Mouse (Mus musculus): ENCODE measurements around the gene Cox15.

The Cox15 gene

DNA sequence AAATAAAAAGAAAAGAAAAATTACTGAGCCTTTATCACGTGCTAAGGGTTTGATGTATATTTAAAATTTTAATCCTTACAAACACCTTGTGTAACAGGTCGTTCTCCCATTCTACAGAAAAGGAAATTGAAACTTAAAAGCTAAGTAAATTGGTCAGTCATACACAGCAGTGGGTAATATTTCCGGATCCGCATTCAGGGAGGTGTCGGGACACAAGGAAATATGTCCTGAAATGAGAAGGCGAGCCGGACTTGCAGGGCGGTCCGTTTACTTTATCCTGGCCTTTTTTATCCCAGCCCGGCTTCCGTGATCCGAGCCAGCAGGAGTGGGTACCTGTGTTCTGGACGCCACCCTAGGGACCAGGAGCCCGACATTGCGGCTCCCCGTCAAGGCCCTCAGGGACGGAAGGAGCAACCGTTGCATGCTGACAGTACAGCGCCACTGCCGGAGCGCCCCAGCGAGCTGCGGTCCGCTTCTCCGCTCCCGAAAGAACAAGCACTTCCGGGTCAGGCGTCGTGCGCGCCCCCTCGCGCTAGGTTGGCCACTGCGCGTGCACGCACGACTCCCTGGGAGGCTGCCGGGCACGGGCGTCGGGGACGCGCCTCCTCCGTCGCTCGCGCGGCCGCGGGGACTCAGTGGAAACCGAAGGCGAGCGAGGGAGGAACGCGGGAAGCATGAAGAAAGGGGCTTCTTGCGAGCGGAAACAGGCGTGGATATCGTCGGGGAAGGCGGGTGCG lies at the start of gene Cox15, which contains the start of gene Cutc:
Cox15 (minus strand) TSS at position 512 of the 737 bp plus-strand sequence.
Cutc (plus strand) TSS at position 508 of the 737 bp plus-strand sequence.
- DNase-seq (ENCODE audit: low spot score in 2 of 2) = peak; percentile 95 to 97

DNA sequence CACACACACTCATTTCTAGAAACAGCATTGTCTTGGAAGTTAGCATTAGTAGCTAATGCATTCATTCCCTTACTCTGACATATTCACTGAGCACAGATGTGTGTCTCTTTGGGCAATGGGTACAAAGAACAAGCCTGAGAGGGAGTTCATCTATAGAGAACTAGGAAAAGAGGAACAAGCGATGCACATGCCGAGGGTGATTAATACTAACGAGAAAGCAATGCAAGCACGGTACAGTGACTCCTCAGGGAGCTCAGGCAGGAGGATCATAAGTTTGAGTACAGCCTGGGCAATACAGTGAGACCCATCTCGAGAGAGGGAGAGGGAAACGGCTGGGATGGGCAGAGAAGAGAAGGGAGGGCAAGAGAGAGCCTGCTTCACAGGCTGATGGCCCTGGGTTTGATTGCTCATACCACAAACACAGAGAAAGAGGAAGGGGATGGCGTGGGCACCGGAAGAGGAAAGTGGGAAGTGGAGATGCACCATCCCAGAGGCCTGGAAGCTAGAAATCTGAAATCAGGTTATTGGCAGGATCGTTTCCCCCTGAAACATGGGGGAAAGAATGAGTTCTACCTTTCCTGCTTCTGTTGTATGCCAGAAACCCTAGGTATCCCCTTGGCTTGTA lies 48.7 kb upstream of the Cox15 start:
- DNase-seq (ENCODE audit: low spot score in 2 of 2) = no peak

DNA sequence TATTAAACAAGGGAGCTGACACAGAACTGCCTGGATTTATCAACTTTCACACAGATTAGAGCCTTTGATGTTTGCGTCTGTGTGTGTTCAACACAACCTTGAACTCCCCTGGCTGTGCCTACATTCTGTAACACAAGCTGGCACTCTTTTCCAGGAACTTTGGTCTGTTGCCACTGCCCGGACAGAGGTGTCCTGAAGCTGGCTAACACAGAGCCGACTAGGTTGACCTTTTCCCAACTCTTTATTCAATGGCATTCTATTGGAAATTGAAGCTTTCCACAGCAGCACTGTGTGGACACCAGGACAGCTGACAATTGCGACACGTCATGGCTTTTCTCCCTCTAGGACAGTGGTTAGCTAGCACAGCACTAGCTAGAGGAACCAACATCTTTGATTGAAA lies 44.4 kb upstream of the Cox15 start:
- DNase-seq (ENCODE audit: low spot score in 2 of 2) = no peak

DNA sequence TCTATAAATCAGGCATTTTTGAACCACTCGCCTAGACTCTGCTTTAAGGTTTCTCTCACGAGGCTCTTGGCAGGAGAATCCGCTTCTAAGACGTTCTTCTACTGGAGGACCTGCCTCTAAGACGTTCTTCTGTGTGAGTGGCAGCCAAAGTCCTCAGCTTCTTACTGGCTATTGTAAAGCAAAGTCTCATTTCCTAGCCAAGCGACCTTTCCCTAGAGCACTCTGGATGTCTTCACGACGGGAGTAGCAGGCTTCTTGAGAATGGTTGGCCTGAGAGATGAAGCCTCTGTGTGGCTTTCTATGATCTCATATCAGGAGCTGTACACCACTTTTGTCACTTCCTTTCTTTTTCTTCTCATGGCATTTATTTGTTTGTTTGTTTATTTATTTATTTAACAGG lies 42.7 kb upstream of the Cox15 start:
- no peak for DNase-seq (ENCODE audit: low spot score in 2 of 2)

DNA sequence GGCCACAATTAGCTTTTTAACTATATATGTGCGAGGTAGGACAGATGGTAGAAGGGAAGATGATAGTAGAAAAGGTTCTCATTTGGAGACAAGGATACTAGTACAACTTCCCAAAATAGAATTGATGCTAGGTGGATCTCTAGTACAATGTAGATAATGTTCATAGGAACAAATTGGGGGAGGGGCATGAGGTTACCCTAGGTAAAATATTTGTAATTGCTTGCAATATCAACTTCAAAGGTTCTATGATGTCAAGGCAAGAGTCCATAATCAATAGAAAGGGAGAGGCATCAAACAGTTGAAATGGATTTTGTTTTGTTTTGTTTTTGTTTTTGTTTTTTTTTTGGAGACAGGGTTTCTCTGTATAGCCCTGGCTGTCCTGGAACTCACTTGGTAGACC lies 41.2 kb upstream of the Cox15 start:
- DNase-seq (ENCODE audit: low spot score in 2 of 2) = no peak

DNA sequence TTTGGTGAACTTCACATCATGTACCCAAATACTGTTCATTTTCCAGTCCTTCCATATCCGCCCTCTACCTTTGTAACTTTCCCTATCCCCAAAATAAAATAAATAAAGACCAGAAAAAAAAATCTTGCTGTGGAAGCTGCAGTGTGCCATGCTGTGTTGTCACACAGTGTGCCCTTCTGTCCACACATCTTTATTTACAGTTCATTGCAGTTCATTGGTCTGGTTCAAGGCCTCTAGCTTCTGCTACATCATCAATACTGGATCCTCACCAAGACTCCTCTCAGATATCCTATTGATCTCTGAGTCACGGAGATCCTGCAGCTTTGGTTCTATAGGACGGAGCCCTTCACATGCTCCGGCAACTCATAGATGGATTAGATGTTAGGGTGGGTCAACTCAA lies 39.7 kb upstream of the Cox15 start:
- DNase-seq (ENCODE audit: low spot score in 2 of 2) = no peak

DNA sequence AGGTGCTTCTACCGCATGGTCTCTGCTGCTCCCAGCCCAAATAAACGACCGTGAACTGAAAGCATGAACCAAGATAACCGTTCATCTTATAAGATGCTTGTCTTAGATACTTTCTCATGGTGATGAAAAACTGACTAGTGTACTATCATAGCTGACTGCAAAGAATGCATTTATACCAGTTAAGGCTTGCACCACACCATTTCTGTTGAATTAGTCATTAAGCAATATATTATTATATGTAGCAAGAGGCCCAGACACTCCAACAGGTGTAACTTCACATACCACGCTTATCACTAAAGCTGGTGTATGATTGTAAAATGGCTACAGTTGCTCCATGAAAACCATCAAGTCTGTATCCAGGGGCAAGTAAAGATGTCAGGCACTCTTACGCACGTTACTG lies 37.0 kb upstream of the Cox15 start:
- no peak for DNase-seq (ENCODE audit: low spot score in 2 of 2)

DNA sequence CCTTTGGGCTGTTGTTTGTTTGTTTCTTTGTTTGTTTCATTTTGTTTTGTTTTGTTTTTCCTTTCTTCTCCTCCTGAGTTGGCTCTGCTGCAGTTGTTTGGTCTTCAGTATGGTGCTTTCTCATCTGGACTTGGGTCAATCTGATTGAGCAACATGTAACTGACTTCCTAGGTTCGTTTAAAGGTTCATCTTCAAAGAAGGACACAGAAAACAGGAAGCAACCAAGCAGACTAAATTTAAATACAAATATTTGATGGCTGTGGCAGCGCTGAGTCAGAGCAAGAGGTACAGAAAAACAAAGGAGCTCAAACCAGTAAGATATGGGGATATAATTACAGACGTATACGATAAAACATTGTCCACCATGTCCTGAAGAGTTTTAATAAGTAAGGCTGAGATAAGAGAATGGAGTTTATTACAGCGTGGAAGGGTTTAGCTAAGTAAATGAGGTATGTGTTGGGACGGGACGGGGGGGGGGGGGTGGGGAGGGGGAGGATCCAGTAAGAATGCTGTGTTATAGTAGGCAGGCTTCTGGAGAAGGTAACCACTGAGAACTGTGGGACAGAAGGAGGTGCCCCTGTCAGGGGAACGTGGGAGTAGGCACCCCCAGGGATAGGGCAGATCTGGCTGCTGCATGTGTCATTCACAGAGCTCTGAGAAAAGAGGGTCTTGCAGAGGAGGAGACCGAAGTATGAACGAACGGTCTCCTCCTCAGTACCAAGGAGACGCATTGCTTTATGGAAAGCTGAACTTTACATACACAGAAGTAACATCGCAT lies 33.6 kb upstream of the Cox15 start:
- no peak for DNase-seq (ENCODE audit: low spot score in 2 of 2)

DNA sequence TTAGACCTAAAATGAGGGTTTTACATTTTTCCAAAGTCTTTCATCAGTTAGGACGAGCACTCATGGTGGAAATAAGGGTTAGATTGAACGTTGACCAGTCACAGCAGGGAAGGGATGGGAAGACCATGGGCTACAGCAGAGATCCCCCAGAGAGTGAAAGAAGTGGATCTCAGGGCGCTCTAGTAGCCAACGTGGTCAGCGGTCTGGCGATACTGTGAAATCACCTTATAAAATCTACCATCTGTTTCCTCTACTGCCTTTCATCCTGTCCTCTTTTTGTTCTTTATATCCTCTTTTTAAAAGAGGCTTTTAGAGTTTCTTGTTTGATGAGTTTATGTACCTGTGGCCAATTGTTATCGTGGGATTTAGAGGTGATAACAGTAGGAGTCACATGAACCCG lies 32.0 kb upstream of the Cox15 start:
- DNase-seq (ENCODE audit: low spot score in 2 of 2) = no peak

DNA sequence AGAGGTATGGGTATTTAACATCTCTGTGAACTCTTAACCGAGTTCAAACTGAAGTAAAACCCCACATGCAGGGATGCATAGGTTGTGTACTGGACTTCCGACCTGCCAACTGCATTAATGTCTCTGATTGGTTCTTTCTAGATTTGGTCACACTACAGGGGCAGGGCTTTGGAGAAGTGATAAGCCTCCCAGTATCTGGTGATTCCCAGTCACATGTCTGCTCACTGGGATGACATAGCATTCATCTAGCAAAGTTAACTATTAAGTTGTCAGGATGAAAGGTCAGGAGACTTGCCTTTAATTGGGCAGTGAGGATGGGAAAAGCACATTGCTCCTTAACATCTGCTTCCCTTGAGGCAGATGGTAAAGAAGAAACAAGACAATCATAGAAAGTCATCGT lies 29.2 kb upstream of the Cox15 start, which contains the start of gene Abcc2:
Abcc2 (plus strand) TSS at position 213 of the 400 bp plus-strand sequence.
- no peak for DNase-seq (ENCODE audit: low spot score in 2 of 2)

DNA sequence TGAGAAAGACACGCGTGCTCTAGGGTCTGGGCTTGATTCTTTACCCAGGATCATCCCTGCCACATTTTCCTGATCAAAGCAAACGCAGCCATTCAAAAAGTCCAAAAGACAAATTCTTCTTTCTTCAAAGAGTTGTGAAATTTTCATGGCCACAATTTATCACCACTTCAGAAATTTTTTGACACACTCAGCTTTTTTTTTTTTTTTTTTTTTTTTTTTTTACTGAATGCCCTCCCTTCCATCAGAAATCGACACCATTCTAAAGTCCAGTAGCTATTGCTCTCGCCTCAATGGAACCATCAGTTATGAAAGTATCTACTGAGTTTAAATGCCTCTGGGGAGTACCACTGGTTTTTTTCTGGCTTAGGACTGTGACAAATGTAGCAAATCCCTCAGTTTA lies 27.6 kb upstream of the Cox15 start:
- DNase-seq (ENCODE audit: low spot score in 2 of 2) = no peak

DNA sequence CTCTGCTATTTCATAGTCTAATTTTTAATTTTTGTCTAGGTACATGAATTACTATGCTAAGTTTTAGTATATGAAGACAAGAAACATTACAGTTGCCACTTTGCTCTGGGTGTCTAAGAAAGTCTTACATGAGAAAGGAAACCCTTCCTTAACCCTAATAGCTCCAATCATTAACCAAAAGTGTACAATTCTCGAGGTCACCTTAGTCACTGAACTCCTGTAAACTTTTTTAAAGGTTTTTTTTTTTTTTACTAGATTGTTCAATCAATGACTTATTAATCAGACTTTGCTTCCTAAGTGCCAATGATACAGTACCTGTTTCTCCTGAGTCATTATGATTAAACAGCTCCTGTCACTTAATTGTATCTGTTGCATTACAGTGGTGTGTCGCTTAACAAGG lies 24.5 kb upstream of the Cox15 start:
- DNase-seq (ENCODE audit: low spot score in 2 of 2) = no peak

DNA sequence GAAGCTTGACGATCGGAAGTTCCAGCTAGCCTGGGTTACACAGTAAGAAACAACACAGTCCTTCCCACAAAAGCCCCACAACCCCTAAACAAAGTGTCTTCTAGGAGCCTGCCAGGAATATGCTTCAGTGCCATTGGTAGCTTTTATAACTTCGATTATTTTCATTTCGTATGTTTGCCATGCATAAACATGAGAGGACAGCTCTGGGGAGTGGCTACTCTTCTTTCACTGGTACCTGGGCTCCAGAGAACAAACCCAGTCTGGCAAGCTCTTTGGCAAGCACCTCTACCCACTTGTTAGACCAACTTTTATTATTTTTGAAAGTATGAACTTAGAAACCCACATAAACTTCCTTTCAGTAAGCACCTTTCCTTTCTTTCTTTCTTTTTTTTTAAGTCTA lies 23.8 kb upstream of the Cox15 start:
- DNase-seq (ENCODE audit: low spot score in 2 of 2) = no peak

DNA sequence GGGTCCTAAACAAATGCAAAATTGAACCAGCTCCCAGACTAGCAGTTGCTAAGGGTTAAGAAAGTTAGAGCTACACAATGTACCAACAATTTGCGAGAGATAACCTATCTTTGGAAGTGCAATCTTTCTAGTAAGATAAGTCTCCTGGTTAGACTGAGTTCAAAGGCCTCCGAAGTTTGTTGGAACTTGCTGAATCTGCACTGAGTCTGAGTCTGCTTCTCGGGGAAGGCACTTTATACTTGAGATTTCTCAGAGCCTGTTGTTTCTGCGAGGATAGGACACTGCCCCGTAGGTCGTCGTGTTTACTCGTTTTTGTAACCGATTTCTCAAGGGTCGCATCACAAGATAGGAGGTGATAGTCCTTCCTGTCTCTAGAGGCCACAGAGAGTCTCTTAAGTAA lies 22.6 kb upstream of the Cox15 start:
- no peak for DNase-seq (ENCODE audit: low spot score in 2 of 2)

DNA sequence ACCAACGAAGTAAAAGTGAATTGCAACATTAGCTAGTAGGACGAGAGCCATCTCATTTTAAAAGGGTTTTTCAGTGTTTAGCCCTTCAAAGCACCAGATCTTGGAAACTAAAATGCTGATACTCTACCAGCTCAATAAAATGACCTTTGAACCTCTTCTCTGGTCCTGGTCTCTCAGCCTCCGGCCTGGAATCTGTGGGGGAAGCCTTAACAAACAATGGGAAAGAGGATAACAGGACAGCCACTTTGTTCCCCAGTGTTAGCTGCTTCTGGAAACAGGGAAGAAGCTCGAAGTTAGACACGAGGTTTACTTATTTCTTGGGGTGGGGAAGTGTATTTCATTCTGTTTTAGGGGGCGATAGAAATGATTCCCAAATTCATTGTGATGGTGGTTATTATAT lies 19.5 kb upstream of the Cox15 start:
- DNase-seq (ENCODE audit: low spot score in 2 of 2) = no peak

DNA sequence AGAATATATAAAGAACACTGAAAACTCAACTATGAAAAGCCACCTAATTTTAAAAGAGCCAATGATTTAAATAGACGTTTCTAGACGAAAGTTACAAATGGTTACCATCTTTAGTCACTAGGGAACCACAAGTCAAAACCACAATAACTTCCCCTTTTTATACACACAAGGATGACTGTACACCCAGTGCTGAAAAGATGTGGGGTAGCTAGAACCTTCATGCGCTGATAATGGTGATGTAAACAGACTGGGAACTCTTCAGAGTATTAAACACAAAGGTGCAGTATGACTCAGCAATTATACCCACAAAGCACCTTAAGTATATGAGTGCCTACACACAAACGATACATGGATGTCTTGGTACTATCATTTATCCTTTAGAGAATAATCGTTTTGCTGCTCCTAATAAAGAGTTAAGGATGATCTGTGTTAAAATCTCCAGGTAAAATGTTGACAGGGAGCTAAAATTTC lies 18.7 kb upstream of the Cox15 start:
- DNase-seq (ENCODE audit: low spot score in 2 of 2) = no peak

DNA sequence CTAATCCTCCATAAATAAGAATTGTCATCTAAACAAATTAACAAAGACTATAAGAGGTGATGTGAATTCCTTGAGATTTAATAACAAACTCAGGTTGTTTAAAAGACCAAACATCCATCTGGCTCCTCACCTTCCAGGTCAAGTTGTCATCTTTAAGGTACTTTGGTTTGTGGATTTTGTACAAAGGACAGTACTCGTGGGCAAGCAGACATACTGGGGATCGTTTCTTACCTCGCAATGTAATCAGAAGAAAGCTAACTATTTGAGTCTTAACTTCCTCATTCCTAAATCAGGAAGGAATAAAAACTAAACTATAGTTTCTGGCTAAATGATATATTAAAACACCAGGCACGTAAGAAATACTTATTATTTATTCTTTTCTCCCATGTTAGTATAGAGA lies 17.8 kb upstream of the Cox15 start:
- no peak for DNase-seq (ENCODE audit: low spot score in 2 of 2)

DNA sequence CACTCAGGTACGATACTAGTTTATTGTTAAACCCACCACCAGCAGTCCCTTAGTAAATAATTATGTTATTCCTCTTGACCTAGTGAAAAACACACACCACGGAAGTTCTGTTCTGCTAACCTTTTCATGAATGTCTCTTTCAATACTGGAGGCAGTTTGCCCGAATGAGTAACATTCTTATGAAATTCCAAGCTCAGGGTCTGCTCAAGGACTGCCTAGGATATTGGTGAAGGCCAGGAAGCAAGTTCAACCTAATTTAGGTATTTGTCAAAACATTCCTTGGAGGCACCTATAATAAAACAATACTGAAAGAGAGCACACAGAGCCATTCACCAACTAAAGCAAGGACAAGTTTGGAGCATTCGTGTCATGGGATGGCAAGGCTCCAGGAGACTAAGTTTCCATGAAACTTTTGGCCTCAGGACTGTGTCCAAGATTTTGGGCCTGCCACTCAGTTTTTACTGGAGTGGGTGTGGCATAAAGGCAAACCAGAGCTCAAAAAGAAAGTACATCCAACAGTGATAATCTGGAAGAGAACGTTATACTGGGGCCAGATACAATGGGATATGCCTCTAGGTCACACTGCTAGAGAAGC lies 16.7 kb upstream of the Cox15 start:
- no peak for DNase-seq (ENCODE audit: low spot score in 2 of 2)

DNA sequence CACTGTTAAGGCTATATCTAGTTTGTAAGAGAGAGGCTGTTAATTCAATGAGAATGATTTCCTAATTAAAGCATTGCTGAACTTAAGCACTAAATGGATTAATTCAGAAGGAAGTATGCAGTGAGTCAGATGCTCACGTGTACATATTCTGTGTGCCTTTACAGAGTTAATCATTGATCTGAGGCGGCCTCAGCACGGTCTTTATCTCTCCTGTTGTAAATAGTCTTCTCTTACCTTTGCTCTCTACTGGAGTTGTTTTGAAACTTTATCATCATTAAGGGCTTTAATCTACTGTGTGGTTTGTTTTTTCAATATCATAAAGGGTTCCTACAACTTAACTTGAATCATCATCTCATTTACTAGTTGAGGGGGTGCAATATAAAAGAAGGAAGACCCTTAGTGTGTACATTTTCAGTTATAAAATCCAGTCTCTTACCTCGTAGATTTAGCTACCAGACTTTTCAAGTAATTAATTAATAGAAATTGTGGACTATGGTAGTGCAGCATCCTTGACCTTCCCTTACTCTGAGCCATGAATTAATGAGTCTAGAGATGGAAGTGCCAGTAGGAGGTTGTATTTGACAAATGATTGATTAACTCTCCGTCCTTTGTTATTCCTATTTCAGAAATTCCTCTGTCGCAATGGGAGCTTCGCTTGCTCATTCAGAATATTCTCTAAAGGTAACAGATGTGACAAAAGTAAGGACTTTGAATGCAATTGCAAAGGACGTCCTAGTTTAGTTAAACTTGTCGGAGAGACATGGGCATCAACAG lies 14.9 kb upstream of the Cox15 start:
- no peak for DNase-seq (ENCODE audit: low spot score in 2 of 2)

DNA sequence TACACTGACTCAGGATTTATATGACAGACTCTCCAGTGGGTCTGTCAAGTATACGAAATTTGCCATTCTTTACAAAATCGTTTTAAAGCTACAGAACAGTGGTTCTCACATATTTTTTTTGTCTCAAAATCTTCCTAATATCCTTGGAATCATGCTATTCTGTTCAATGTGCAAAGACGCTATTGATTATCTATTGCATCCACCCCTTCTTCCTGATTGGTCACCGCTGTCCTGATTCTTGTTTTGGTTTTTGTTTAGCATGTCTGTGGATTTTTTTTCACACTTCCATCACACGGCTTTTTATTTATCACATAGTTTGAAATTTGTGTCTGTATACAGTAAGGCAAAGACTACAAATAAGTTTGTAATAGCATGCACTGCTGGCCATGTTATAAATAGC lies 13.7 kb upstream of the Cox15 start:
- DNase-seq (ENCODE audit: low spot score in 2 of 2) = no peak

DNA sequence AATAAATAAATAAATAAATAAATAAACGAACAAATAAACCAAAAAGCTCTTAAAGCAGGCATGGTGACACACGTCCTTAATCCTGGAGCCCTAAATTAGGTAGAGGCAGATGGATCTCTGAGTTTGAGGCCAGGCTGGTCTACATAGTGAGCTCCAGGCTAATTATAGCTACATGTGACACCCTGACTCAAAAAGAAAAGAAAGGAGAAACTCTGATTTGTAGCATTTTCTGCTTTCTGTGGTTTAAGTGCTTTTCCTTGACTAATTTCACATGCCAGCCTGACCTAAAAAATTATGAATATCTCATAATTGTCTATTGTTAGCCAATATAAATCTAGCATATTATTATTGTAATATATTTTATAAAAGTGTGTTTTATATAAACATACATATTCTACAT lies 9.6 kb upstream of the Cox15 start:
- DNase-seq (ENCODE audit: low spot score in 2 of 2) = no peak
